Mouse (Mus musculus): ENCODE results near the gene Il10rb. TPM values are rescaled to one million over a fixed set of nuclear protein-coding genes. Genes with fewer than 3 reads are reported as not detected.

Gene Il10rb
- polyA plus RNA-seq, 1 experiment from 2014 or later = 9.0 TPM

DNA sequence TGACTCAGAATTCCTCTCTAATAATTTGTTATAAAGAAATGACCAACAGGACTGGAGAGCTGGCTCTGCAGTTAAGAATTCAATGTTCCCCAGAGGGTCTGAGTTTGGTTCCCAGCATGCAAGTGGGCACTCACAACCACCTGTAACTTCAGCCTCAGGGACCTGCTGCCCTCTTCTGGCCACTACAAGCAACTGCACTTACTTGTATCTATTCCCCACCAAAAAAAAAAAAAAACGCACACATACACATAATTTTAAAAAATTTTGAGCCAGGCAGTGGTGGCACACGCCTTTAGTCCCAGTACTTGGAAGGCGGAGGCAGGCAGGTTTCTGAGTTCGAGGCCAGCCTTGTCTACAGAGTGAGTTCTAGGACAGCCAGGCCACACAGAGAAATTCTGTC is 15.9 kb upstream of the Il10rb start:
- peak; percentile 31 for DNase-seq (ENCODE audit: low spot score)
- H3K27me3 ChIP-seq (ENCODE audit: control insufficient read depth, insufficient read depth, low read length) = no peaks in the 10 kb centered on the region

DNA sequence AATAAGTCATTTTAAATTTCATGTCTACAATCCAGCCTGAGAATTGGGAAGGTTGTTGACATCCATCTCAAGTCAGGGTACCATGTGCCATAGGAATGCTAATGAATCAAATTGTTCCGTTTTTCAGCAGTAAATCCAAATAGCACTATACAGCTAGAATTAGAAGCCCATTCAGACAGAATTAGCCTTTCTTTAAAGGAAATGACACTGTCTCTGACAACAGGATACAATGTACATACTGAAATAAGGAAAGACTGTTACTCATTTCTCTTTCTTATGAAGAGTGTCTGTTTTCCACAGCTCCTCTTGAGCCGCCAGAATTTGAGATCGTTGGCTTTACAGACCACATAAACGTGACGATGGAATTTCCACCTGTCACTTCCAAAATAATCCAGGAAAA is 14.5 kb upstream of the Il10rb start, which contains the start of gene Gm21970:
Gene Gm21970, plus strand, starts transcription at position 301 of the 400 bp plus-strand sequence.
- 86% methylated on average over 5 of the region's 5 CpGs for WGBS
- ATAC-seq (ENCODE audit: low FRiP score) = no peak
- DNase-seq (ENCODE audit: low spot score) = no peak
- no peaks in the 10 kb centered on the region for H3K4me1 ChIP-seq (replicated peaks; ENCODE audit: control insufficient read depth, insufficient read depth, low read length)
- H3K4me2 ChIP-seq (replicated peaks; ENCODE audit: low read depth, low read length) = no peak within 1 kb of the TSS
- no peaks in the 10 kb centered on the region for H3K36me3 ChIP-seq (ENCODE audit: control insufficient read depth, insufficient read depth, low read length)
- no peaks in the 10 kb centered on the region for H3K9me3 ChIP-seq (ENCODE audit: control insufficient read depth, low read length)
- H3K9ac ChIP-seq (ENCODE audit: low read depth, low read length) = no peak within 1 kb of the TSS
- H3K27me3 ChIP-seq (ENCODE audit: control insufficient read depth, insufficient read depth, low read length) = no peaks in the 10 kb centered on the region
- H3K27ac ChIP-seq (ENCODE audit: low read depth, low read length) = no peak within 1 kb of the TSS
- no peak within 1 kb of the TSS for H3K4me3 ChIP-seq (ENCODE audit: low read depth, low read length)

More for the DNA sequence above, 15.9 kb upstream of the Il10rb start:
- no peaks in the 10 kb centered on the region for H3K36me3 ChIP-seq (ENCODE audit: control insufficient read depth, insufficient read depth, low read length)
- H3K4me2 ChIP-seq (replicated peaks; ENCODE audit: low read depth, low read length) = no peak overlapping the region
- H3K9me3 ChIP-seq (ENCODE audit: control insufficient read depth, low read length) = no peaks in the 10 kb centered on the region
- no peak for ATAC-seq (ENCODE audit: low FRiP score)
- 83% methylated on average over 4 of the region's 4 CpGs for WGBS
- H3K27ac ChIP-seq (ENCODE audit: low read depth, low read length) = no peak overlapping the region
- H3K4me3 ChIP-seq (ENCODE audit: low read depth, low read length) = no peak overlapping the region
- no peaks in the 10 kb centered on the region for H3K4me1 ChIP-seq (replicated peaks; ENCODE audit: control insufficient read depth, insufficient read depth, low read length)
- H3K9ac ChIP-seq (ENCODE audit: low read depth, low read length) = no peak overlapping the region

DNA sequence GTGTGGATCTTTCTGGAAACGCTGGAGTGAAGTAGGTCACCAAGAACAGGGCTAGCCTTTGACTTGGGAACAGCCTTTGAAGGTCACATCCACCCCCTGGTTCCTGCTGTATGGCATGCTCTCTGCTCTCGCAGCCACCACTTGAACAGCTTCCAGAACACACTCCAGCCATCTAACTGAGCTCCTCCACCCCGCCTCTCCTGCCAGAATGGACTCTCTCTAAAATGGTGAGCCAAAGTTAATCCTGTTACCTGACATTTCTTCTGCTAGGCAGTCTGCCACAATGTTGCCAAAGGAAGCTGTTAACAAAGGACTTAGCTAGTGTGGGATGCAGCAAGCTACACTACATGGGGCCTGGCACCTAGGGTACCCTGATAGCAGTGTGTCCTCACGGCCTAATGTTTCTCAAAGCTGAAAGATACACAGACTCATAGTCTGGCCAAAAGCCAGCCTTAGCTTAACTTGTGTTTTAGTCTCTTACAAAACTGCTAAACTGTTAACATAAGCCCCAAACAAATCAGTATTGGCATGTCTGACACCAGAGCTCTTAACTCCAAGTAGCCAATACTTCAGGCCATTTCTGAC is 11.0 kb upstream of the Il10rb start:
- H3K4me2 ChIP-seq (replicated peaks; ENCODE audit: low read depth, low read length) = no peak overlapping the region
- ATAC-seq (ENCODE audit: low FRiP score) (no peak), DNase-seq (ENCODE audit: low spot score) (no peak)
- no peak overlapping the region for H3K4me3 ChIP-seq (ENCODE audit: low read depth, low read length)
- H3K4me1 ChIP-seq (replicated peaks; ENCODE audit: control insufficient read depth, insufficient read depth, low read length) = no peaks in the 10 kb centered on the region
- H3K9ac ChIP-seq (ENCODE audit: low read depth, low read length) = no peak overlapping the region
- H3K36me3 ChIP-seq (ENCODE audit: control insufficient read depth, insufficient read depth, low read length) = no peaks in the 10 kb centered on the region
- no peaks in the 10 kb centered on the region for H3K27me3 ChIP-seq (ENCODE audit: control insufficient read depth, insufficient read depth, low read length)
- H3K9me3 ChIP-seq (ENCODE audit: control insufficient read depth, low read length) = no peaks in the 10 kb centered on the region
- H3K27ac ChIP-seq (ENCODE audit: low read depth, low read length) = no peak overlapping the region
- WGBS = 86% methylated on average over 4 of the region's 4 CpGs

DNA sequence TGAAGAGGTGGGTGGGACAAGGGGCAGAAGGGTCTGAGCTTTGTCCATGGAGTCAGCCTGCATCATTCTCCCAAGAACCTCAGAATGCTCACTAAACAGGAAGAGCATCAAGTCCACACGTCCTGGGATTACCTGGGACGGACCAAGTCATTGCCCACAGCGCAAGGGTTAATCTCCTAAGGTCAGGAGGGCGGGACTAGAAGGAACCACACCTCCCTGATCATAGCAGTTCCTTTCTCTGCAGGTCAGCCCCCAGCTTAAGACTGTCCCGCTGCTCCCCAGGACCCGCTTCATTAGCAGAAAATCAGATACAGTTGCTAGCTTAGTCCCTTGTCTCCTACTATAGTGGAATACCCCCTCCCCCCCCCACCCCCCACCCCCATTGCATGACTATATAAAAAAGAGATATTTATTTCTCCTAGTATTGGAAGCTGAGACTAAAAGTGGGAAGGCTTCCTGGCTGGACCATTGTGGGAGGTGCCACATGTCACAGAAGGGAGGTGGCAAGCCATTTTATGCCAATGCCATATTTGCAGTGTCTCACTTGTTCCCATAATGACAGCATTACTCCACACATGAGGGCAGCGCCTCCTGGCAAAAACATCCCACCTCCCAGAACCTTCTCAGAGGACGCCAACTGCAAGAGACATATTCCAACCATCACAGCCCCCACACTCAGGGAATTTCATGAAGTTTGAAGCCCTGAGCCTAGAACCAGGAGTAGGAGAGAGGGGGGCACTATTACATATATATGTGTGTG is 10.2 kb upstream of the Il10rb start:
- Histone ChIP-seq H3K9ac (ENCODE audit: low read depth, low read length) (no peak overlapping the region), H3K27me3 (ENCODE audit: control insufficient read depth, insufficient read depth, low read length) (no peaks in the 10 kb centered on the region), H3K4me3 (ENCODE audit: low read depth, low read length) (no peak overlapping the region), H3K9me3 (ENCODE audit: control insufficient read depth, low read length) (no peaks in the 10 kb centered on the region), H3K36me3 (ENCODE audit: control insufficient read depth, insufficient read depth, low read length) (no peaks in the 10 kb centered on the region), H3K27ac (ENCODE audit: low read depth, low read length) (no peak overlapping the region), H3K4me1 (replicated peaks; ENCODE audit: control insufficient read depth, insufficient read depth, low read length) (no peaks in the 10 kb centered on the region), H3K4me2 (replicated peaks; ENCODE audit: low read depth, low read length) (no peak overlapping the region)
- 67% methylated on average over 8 of the region's 8 CpGs for WGBS
- no peak for DNase-seq (ENCODE audit: low spot score)
- no peak for ATAC-seq (ENCODE audit: low FRiP score)

DNA sequence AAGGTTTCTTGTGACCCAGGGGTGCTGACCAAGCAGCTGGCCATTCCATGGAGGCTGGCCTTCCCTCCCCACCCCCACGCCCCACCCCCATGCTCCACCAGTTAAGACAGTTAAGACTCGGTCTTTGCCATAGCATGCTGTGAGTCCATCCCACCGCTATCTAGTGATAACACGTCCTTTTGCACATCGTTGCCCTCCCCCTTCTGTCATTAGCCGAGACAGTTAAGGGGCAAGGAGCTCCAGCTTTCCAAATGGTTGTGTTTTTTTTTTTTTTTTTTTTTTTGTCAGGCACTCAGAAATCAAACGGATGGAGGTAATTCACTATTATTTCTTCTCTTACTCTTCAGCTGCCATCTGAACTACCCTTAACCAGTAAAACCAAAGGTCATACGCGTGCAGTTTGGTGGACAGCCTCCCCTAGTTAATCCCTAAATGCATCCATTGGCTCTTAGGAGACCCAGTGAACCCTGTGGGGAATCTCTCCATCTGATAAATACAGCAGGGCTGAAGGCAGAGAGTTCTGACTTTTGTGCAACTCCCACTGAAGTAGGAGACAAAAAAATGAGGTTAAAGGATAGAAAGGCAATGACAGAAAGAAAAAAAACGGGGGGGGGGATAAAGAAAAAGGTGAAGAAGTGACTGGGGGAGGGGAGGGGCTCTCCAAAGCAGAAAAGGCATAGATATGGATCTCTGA is 9.0 kb upstream of the Il10rb start:
- H3K27me3 ChIP-seq (ENCODE audit: control insufficient read depth, insufficient read depth, low read length) = no peaks in the 10 kb centered on the region
- 78% methylated on average over 10 of the region's 10 CpGs for WGBS
- ATAC-seq (ENCODE audit: low FRiP score) (no peak), DNase-seq (ENCODE audit: low spot score) (no peak)
- H3K4me3 ChIP-seq (ENCODE audit: low read depth, low read length) = no peak overlapping the region
- H3K9me3 ChIP-seq (ENCODE audit: control insufficient read depth, low read length) = no peaks in the 10 kb centered on the region
- no peaks in the 10 kb centered on the region for H3K36me3 ChIP-seq (ENCODE audit: control insufficient read depth, insufficient read depth, low read length)
- no peak overlapping the region for H3K9ac ChIP-seq (ENCODE audit: low read depth, low read length)
- H3K27ac ChIP-seq (ENCODE audit: low read depth, low read length) = no peak overlapping the region
- no peak overlapping the region for H3K4me2 ChIP-seq (replicated peaks; ENCODE audit: low read depth, low read length)
- no peaks in the 10 kb centered on the region for H3K4me1 ChIP-seq (replicated peaks; ENCODE audit: control insufficient read depth, insufficient read depth, low read length)

DNA sequence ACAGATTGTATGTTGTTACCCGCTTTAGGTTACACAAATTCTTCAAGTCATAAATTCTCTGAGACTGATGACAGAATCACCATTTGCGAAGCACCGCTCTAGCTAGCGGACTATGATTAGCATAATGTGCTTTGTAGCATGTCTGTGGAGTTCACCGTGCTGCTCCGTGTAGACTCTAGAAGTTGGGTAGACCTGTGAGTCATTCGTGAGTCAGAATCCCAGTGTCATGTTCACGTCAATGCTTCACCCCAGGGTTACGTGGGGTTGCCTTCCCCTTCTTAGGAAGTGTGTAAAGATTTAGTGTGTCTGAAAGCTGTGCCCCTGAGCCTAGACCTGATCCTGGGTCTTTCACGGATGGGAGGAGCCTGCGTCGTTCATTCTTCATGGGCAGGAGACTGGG is 7.9 kb upstream of the Il10rb start:
- no peaks in the 10 kb centered on the region for H3K36me3 ChIP-seq (ENCODE audit: control insufficient read depth, insufficient read depth, low read length)
- no peak overlapping the region for H3K4me3 ChIP-seq (ENCODE audit: low read depth, low read length)
- no peak overlapping the region for H3K4me2 ChIP-seq (replicated peaks; ENCODE audit: low read depth, low read length)
- no peak overlapping the region for H3K27ac ChIP-seq (ENCODE audit: low read depth, low read length)
- no peaks in the 10 kb centered on the region for H3K9me3 ChIP-seq (ENCODE audit: control insufficient read depth, low read length)
- WGBS = 91% methylated on average over 12 of the region's 12 CpGs
- no peaks in the 10 kb centered on the region for H3K4me1 ChIP-seq (replicated peaks; ENCODE audit: control insufficient read depth, insufficient read depth, low read length)
- no peak for DNase-seq (ENCODE audit: low spot score)
- no peak overlapping the region for H3K9ac ChIP-seq (ENCODE audit: low read depth, low read length)
- H3K27me3 ChIP-seq (ENCODE audit: control insufficient read depth, insufficient read depth, low read length) = no peaks in the 10 kb centered on the region
- no peak for ATAC-seq (ENCODE audit: low FRiP score)

DNA sequence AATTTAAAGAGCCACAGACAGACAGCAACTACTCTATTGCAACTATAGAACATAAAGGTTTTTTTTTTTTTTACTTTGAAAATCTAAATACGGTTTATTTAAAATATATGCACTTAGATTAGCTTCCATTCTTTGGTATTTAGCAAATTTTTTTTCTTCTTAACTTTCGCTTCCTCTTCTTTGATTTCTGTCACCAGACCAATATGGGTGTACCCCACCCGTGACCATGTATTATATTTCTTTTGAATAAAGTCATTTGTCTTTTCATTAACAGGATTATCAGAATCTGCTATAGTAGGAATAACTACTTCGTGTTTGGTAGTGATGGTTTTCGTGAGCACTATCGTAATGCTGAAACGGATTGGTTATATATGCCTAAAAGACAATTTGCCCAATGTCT is 7.0 kb upstream of the Il10rb start:
- no peaks in the 10 kb centered on the region for H3K4me1 ChIP-seq (replicated peaks; ENCODE audit: control insufficient read depth, insufficient read depth, low read length)
- DNase-seq (ENCODE audit: low spot score) (no peak), ATAC-seq (ENCODE audit: low FRiP score) (no peak)
- no peak overlapping the region for H3K9ac ChIP-seq (ENCODE audit: low read depth, low read length)
- H3K27ac ChIP-seq (ENCODE audit: low read depth, low read length) = no peak overlapping the region
- WGBS = 95% methylated on average over 7 of the region's 7 CpGs
- H3K4me2 ChIP-seq (replicated peaks; ENCODE audit: low read depth, low read length) = no peak overlapping the region
- H3K9me3 ChIP-seq (ENCODE audit: control insufficient read depth, low read length) = no peaks in the 10 kb centered on the region
- no peak overlapping the region for H3K4me3 ChIP-seq (ENCODE audit: low read depth, low read length)
- no peaks in the 10 kb centered on the region for H3K36me3 ChIP-seq (ENCODE audit: control insufficient read depth, insufficient read depth, low read length)
- H3K27me3 ChIP-seq (ENCODE audit: control insufficient read depth, insufficient read depth, low read length) = no peaks in the 10 kb centered on the region

DNA sequence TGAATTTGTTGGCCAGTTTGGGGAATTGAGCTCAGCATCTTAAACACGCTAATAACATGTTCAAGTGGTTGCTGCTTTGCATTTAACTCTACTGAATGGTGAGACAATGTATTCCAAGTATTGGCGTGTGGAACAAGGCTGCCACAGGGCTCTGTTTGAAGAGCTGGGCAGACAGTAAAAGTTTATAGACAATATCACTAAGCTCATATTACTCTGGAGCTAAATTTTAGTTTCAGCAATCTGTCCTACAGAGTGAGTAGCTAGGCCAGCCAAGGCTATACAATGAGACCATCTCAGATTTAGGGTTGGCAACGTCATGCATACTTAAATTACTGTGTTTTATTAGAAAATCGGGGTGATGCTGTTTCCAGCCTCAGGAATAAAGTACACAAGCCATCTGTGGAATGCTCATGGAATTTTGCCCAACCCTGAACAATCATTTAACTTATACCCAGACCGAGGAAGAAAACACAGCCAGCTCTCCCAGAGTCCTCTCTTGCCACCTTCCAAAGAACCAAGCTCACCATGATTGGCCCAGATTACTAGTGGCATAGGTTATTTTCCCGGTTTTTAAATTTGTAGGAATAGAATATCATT is 4.3 kb upstream of the Il10rb start:
- no peaks in the 10 kb centered on the region for H3K4me1 ChIP-seq (replicated peaks; ENCODE audit: control insufficient read depth, insufficient read depth, low read length)
- H3K9ac ChIP-seq (ENCODE audit: low read depth, low read length) = no peak overlapping the region
- no peak overlapping the region for H3K27ac ChIP-seq (ENCODE audit: low read depth, low read length)
- WGBS = 91% methylated on average over 6 of the region's 6 CpGs
- H3K9me3 ChIP-seq (ENCODE audit: control insufficient read depth, low read length) = no peaks in the 10 kb centered on the region
- no peak overlapping the region for H3K4me2 ChIP-seq (replicated peaks; ENCODE audit: low read depth, low read length)
- no peak overlapping the region for H3K4me3 ChIP-seq (ENCODE audit: low read depth, low read length)
- DNase-seq (ENCODE audit: low spot score) = no peak
- H3K27me3 ChIP-seq (ENCODE audit: control insufficient read depth, insufficient read depth, low read length) = no peaks in the 10 kb centered on the region
- ATAC-seq (ENCODE audit: low FRiP score) = no peak
- H3K36me3 ChIP-seq (ENCODE audit: control insufficient read depth, insufficient read depth, low read length) = no peaks in the 10 kb centered on the region
